Mouse (Mus musculus): ENCODE data around the gene Pla2g10.
"Not testable (repeated sequence)": the region's sequence is repeated elsewhere in the genome, so short reads cannot be mapped to it uniquely, and the experiment has no call there.

Gene Pla2g10

DNA sequence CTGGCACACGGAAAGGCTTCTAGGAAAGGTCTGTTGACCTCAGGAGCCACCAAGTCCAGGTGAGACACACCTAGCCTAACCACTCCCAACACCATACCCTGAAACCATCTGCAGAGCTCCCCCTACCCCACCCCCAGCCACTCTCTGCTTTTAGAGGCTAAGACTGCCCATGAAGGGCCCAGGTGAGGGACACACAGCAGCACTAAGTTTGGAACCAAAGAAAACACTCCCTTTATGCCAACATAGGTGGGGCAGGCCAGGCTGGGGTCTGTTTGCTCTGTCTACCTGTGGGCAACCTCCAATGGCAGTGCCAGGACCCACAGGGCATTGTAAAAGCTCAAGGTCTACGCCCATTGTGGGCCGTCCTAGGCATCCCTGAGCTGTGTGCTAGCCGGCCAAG is 1.4 kb downstream of the Pla2g10 start:
- no peak for DNase-seq (ENCODE audit: low spot score in 2 of 2)

DNA sequence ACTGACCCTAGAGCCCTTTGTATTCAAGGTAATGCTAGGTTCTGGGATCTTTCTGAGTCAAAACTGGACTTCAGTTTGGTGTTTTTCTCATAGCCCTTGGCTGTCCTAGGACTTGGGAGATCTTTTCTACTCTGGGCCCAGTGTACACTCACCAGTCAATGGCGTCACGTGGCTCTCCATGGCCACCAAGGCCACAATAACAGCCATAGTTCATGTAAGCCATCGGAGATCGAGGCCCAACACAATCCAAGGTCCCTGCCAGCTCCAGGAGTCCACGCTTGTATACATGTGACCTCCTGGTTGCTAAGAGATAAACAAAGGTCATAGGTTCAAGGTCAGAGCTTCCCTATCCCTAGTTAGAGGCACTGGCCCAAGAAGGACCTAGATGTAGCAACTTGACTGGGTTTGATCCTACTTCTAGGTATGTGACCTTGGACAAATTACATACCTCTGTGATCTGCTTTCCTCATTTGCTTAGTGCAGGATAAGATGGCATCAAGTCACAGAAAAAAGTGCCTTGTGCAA is 2.9 kb downstream of the Pla2g10 start:
- DNase-seq (ENCODE audit: low spot score in 2 of 2), result no peak

DNA sequence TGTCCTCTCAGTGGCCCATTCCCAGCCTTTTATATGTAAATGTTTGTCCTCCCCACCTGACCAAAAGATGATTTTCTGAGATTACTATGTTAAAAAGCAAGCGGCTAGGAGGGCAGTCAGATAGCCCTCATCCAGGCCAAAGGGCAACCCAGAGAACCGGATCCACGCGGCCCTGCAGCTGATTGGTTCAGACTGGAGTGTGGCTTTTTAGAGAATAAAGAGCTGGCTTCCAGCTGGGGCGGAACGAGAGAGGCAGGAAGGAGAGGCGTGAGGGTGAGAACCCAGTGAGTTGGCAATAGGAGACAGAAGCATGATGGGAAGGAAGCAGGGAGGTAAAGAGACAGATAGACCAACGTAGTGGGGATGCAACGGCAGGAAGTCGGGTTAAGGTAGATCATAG is 7.8 kb downstream of the Pla2g10 start:
- no peak for DNase-seq (ENCODE audit: low spot score in 2 of 2)

DNA sequence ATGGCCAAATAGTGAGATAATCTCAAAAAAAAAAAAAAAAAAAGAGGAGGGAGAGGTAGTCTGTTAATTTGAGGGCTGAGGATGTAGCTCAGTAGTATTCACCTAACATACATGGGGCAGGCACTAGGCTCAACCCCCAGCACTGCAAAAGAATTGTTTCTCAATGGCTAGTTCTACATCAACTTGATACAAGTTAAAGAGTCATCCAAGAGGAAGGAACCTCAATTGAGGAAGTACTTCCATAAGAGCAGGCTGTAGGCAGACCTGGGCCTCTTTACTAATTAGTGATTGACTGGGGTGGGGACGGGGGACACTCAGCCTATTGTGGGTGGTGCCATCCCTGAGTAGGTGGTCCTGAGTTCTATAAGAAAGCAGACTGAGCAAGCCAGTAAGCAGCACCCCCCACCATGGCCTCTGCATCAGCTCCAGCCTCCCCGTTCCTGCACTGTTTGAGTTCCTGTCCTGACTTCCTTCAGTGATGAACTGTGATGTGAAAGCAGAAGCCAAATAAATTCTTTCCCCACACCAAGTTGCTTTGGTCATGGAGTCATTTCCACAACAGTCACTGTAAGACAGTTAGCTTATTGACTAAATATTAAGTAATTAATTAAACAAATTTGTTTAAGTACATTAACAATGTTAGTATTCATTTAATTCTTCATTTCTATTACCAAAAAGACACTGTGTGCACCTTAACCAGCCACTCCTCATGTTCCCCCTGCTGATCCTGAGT is 13.8 kb downstream of the Pla2g10 start:
- no peak for DNase-seq (ENCODE audit: low spot score in 2 of 2)

DNA sequence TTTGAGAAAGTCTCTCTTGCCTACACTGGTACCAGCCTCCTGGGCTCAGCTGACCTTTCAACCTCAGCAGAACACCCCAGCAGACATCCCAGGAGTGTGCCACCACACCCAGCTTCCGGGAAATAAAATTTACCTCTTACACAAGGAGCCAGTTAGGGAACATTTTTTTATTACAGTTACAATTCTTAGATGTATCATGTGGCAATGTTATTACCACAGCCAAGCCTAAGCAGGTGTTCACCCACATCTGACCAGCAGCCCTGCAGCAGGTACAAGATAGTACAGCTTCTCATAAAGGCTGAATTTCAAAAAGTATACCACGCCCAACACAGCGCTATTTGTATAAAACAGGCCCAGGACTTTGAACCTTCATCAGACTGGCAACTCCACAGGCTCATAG is 15.9 kb downstream of the Pla2g10 start:
- DNase-seq (ENCODE audit: low spot score in 2 of 2), result no peak

DNA sequence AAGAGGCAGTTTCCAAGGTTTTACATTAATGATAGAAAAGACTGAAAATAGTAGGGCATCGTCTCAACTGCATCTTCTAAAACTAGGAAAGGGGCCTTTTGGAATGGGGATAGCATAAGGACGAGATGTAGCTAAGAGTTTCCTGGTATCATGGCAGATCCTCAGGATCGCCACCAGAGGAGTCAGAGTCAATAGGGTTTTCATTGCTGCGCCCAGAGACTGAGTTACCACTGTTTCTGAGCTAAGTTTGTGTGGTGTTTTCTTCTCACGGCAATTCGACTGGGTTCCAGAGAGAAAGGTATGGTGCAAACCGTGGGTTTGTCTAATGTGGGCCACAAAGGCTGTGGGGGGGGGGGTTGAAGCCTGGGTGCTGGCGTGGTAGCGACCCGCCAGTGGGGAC is 26.1 kb downstream of the Pla2g10 start:
- no peak for DNase-seq (ENCODE audit: low spot score in 2 of 2)

DNA sequence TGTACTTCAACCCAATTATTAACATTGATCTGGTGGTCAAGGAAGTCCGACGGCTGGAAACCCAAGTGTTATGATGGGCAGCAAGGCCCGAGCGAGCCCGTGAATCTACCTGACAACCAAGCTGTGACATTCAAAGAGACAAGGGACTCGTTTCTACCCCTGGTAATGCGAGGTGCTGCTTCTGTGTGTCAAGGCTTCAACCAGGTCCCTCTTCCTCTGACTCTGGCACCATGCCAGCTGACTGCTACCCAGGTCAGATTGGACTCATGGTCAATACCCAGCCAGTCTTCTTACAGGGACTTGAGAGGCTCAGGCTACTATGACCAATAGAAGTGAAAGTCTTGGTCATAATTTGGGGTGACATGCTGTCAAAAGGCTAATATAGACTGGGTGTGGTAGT is 28.6 kb downstream of the Pla2g10 start:
- DNase-seq (ENCODE audit: low spot score in 2 of 2), result no peak

DNA sequence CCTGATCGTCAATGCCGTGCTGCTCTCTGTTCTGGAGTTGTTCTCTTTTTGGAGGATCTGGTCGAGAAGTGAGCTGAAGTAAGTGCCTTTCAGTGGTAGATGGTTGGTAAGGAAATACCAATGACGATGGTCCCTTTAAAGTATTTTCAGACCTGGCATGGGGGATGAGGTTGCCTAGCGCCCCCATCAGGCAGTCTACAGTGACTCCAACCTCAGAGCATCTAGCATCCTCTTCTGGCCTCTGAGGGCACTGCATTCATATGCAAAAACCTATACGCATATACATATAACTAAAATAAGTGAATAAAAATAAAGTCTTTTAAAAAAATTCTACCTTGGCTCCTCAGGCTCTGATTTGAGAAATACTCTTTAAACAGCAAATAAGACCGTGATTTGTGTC is 31.8 kb downstream of the Pla2g10 start:
- no peak for DNase-seq (ENCODE audit: low spot score in 2 of 2)

DNA sequence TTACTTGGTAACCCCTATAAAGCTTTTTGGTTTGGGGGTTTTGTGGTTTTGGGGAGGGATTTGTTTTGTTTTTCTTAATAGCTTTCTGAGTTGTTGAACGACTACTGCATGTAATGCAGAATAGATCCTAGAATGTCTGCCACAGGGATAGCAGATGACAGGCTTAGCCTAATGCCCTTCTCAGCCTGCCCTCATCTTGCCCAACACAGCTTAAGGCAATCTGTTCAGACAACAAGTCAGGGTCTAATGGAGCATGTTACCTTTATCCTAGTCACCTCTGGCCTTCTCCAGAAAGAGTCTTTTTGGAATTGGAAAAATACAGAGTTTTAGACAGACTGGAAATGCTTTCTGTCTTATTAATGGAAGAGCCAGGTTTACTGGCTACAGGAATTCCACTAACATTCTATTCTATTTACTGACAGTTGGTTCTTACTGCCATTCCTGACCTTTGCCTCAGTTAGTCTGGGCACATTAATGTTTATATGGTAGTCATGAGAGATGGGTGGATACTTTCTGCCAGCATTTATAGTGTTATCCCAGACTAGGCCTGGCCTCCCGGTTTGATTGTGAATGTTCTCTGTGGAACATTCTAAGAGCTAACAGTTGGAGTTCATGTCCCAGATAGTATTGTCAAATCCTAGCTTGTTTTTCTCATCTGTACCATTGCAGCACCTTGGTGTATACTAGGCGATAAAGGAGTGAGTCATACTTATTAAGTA is 52.0 kb downstream of the Pla2g10 start:
- DNase-seq (ENCODE audit: low spot score in 2 of 2), result no peak

DNA sequence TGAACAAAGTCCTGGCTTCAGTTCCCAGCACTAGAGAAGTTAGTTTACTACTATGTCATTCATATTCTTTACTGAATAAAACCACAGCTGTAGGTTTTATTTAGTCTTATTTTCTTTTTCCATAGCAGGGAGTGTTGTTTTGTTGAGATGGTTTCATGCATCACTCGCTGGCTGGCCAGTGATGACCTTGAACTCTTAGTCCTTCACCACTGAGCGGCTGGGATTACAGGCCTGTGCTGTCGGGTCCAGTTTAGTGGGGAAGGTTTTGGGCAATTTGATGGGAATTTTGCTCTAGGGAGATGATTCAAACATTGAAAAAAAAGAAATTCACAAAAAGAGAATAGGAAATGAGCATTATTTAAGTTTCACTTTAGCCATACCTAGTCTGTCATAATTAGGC is 56.3 kb downstream of the Pla2g10 start:
- DNase-seq (ENCODE audit: low spot score in 2 of 2), result no peak

DNA sequence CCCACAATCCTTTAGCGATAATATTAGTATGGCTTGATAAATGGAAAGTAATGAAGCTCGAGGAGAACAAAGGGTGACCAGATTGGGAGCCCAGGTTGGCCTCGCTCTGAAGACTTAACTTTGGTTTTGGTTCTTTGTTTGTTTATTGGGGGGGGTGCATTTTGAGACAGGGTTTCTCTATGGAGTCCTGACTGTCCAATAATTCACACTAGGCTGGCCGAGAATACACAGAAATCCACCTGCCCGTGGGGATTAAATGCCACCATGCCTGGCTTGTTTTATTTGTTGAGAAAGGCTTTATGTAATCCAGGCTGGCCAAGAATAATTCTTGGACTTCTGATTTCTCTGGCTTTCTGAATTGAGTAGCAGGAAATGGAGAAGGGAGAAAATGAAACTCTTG is 57.7 kb downstream of the Pla2g10 start:
- DNase-seq (ENCODE audit: low spot score in 2 of 2), result no peak

DNA sequence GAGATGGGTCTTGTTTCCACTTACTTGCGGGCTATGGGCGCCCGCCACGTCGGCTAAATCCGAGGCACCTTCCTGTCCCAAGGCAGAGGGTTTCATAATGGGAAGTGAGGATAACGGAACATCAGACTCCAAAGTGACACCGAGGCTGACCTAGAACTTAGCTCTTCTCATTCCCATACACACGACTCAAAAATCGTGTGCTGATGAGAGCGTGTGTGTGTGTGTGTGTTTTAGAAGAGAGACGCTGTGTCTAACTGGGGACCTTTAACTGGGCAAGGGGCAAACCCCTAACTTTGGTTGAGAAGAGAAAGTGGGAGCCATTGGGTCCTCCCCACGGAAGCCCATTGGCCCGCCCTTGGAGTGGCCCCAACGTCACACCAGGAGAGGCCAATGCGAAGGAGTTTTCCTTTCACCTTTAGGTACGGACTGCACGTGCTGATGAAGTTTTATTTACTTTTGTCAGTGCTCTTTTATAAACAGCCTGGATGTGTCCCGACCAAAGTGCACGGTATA is 58.3 kb downstream of the Pla2g10 start:
- peak; percentile 64 to 73 for DNase-seq (ENCODE audit: low spot score in 2 of 2)

DNA sequence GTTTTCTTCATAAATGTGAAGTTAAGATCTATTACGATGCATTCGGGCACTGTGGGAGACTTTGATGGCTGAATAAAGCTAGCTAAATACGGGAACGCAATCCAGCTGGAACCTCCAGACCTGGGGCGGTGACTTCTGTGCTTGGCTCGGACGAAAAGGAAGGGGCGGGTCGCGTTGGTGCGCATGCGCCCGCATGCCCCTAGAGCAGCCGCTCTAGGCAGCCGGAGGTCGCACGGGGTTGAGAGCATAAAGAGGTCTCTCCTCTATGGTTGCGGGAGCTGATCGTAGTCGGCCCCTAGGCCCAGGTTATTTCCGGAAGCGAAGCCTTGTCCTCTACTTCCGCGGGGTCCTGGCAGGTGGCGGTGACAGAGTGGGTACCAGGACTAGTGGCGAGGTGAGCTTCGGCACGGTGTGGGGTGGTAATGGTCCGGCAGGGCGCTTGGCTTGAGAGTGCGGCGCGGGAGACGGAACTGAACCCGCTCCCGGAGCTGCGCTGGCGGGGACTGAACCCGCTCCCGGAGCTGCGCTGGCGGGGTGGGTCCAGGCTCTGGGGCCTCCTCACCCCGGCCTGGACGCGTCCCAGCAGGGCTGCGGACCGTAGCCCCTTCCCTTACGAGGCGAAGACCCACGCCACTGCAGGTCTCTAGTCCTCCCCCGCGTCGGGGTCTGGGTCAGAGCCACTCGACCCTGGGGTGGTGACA is 58.9 kb downstream of the Pla2g10 start, which contains the start of the genes Bfar and 3110001I22Rik:
Gene Bfar (plus strand): TSS at position 174 of the 701 bp plus-strand sequence.
Gene 3110001I22Rik (plus strand): TSS at position 245 of the 701 bp plus-strand sequence.
- DNase-seq (ENCODE audit: low spot score in 2 of 2), result peak; percentile 92 to 93

DNA sequence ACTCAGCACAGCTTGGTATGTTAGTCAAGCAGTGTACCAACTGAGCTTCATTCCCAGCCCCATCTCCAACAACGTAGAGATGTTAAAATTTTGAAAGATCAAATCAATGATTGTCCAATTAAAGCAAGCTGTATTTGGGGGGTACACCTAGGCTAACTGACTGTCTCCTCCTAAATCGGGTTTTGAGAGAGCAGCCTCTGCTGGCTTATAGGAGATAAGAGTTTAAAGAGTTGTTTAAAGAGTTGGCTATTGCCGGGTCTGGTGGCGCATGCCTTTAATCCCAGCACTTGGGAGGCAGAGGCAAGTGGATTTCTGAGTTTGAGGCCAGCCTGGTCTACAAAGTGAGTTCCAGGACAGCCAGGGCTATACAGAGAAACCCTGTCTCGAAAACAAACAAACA is 59.9 kb downstream of the Pla2g10 start:
- DNase-seq (ENCODE audit: low spot score in 2 of 2), result not testable (repeated sequence)

DNA sequence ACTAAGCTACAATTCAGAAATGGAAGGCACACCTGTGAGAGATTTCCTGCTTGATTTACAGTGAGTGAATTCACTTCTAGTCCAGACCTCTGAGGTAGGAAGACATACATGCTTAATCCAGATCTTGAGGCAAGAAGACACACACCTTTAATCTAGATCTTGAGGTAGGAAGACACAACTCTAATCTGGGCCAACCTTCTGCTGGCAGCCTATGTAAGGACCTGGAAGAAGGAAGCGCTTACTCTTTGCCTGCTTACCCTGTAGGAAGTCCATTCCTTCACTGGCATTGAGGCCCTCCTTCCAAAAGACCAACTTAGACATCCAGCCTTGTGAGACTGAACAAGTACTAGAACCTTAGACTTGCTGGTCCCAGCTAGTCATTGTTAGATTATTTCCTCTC is 61.5 kb downstream of the Pla2g10 start:
- DNase-seq (ENCODE audit: low spot score in 2 of 2), result no peak

DNA sequence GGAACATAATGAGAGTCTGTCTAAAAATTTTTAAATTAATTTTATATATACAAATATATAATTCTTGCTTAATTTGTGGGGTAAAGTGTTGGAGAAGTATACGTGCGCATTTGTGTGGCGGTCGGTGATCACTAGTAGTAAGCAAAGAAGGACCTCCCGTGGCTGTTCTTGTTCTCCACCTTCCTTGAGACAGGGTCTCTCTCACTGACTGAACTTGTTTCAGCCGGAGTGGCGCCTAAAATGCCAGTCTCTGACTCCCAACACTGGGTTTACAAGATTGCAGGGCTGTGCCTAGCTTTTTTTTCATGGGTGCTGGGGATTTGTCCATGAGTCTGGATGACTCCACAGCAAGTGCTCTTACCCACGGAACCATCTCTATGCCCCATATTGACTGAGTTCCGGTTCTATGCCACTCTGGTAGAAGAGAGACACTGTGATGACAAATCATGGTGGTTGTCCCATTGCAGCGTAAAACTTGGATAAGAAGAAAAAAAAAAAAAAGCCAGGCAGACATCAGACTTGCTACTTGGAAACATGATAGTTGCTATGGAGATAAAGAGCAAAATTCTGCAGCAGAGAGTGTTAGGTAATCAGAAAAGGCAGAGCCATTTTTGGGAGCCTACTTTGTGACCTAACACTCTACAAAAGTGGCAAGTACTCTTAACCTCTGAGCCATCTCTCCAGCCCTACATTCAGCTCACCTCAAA is 62.2 kb downstream of the Pla2g10 start:
- DNase-seq (ENCODE audit: low spot score in 2 of 2), result peak in 1 of 2 experiments; percentile 6

DNA sequence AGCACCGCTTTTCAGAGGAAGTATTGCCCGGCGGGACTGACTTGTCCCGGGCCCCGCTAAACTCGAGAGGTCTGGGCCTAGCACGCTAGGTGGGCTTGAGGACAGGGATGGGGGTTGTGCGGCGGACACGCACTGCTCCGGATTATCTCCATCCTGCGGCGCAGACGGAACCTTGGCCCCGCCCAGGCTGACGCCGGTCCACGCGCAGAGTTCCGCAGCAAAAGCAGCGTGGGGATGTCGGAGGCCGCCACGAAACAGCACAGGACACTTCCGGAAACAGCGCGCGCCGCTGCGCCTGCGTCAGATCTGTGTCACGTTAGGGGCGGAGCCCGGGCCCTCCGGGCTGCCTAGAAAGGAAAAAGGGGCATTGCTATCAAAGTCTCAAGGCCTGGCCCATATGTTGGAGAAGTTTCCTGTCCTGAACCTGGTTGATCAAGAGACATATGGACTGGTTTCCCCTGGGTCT is 62.9 kb downstream of the Pla2g10 start, which contains the start of gene Parn:
Gene Parn (minus strand): TSS at position 293 of the 466 bp plus-strand sequence.
- peak; percentile 94 to 95 for DNase-seq (ENCODE audit: low spot score in 2 of 2)
